Mouse (Mus musculus): Measurements from ENCODE around the gene Eps8l2. TPM values are rescaled to one million over a fixed set of nuclear protein-coding genes. Genes with fewer than 3 reads are reported as not detected.

Gene Eps8l2
- polyA plus RNA-seq, 1 experiment, result 25.4 TPM

DNA sequence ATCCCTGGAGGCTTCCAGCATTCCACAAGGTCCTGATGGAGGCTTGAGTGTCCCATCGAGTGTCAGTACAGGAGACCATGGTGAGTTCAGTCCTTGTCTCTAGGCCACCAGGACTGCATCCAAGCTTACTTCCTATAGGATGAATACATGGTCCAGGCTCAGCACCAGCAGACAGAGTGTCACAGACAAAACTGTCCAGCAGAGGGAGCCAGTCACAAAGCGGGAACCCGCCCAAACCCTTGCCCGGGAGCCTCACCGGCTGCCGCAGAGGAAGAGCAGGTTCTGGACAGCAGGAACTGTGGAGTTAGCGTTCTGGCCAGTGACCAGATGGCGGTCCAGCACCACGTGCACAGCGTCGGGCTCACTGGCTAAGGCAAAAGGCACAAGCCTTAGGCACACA lies 70.2 kb downstream of the Eps8l2 start:
- Histone ChIP-seq H3K27me3 (ENCODE audit: control insufficient read depth, insufficient read depth, low read length) (no peaks in the 10 kb centered on the region), H3K4me3 (ENCODE audit: control insufficient read depth, insufficient read depth, low read length) (no peak overlapping the region), H3K36me3 (ENCODE audit: control insufficient read depth, insufficient read depth, low read length) (peaks cover 4% of the 10 kb centered on the region; the same call in 1 of the 2 replicates), H3K27ac (ENCODE audit: control insufficient read depth, insufficient read depth, low read length) (no peak overlapping the region), H3K4me1 (replicated peaks; ENCODE audit: control insufficient read depth, insufficient read depth, low read length) (peaks cover 11% of the 10 kb centered on the region)
- 24% methylated on average over 11 of the region's 11 CpGs for WGBS
- DNase-seq, result peak; percentile 79
- TF ChIP-seq CTCF (IDR thresholded peaks at IDR 0.05; ENCODE audit: borderline replicate concordance, control insufficient read depth, extremely low read depth, insufficient read depth, low read length, poor library complexity), result peak; percentile 86
- TF ChIP-seq POLR2A (IDR thresholded peaks at IDR 0.05; ENCODE audit: control insufficient read depth, extremely low read depth, insufficient read depth, low read length, poor library complexity), result no peak

DNA sequence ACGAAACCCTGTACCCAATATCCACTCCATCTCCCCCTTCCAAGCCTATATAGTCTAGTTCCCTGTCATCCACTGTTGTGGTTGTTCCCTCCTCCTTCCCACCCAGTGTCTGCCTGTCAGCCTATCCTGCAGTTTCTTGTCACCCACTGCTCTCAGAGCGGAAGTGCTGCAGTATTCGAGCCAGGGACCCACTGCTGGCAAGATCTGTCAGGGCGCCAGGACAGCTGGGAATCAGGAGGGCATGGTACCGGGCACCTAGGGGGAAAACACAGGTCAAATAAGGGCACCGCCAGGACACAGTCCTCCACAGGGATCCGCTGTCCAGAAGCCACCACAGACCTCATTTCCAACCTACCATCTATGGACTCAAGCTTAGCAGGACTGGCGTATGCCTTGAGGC lies 72.0 kb downstream of the Eps8l2 start:
- TF ChIP-seq CTCF (IDR thresholded peaks at IDR 0.05; ENCODE audit: borderline replicate concordance, control insufficient read depth, extremely low read depth, insufficient read depth, low read length, poor library complexity), result no peak
- no peak for TF ChIP-seq POLR2A (IDR thresholded peaks at IDR 0.05; ENCODE audit: control insufficient read depth, extremely low read depth, insufficient read depth, low read length, poor library complexity)
- peaks cover 15% of the 10 kb centered on the region for H3K4me1 ChIP-seq (replicated peaks; ENCODE audit: control insufficient read depth, insufficient read depth, low read length)
- no peak overlapping the region for H3K4me3 ChIP-seq (ENCODE audit: control insufficient read depth, insufficient read depth, low read length)
- 97% methylated on average over 8 of the region's 8 CpGs for WGBS
- DNase-seq, result no peak
- H3K27ac ChIP-seq (ENCODE audit: control insufficient read depth, insufficient read depth, low read length), result no peak overlapping the region
- peaks cover 4% of the 10 kb centered on the region; the same call in 1 of the 2 replicates for H3K36me3 ChIP-seq (ENCODE audit: control insufficient read depth, insufficient read depth, low read length)
- H3K27me3 ChIP-seq (ENCODE audit: control insufficient read depth, insufficient read depth, low read length), result no peaks in the 10 kb centered on the region

GRCm38 (mm10) chr7:141411667-141412066 lies 73.0 kb downstream of the Eps8l2 start:
- Histone ChIP-seq H3K4me3 (ENCODE audit: control insufficient read depth, insufficient read depth, low read length) (no peak overlapping the region), H3K4me1 (replicated peaks; ENCODE audit: control insufficient read depth, insufficient read depth, low read length) (peaks cover 15% of the 10 kb centered on the region), H3K27ac (ENCODE audit: control insufficient read depth, insufficient read depth, low read length) (no peak overlapping the region), H3K27me3 (ENCODE audit: control insufficient read depth, insufficient read depth, low read length) (no peaks in the 10 kb centered on the region), H3K36me3 (ENCODE audit: control insufficient read depth, insufficient read depth, low read length) (peaks cover 4% of the 10 kb centered on the region; the same call in 1 of the 2 replicates)
- WGBS, result 96% methylated on average over 1 of the region's 1 CpGs
- DNase-seq, result no peak
- TF ChIP-seq CTCF (IDR thresholded peaks at IDR 0.05; ENCODE audit: borderline replicate concordance, control insufficient read depth, extremely low read depth, insufficient read depth, low read length, poor library complexity) (no peak), POLR2A (IDR thresholded peaks at IDR 0.05; ENCODE audit: control insufficient read depth, extremely low read depth, insufficient read depth, low read length, poor library complexity) (no peak)

Other genes starting within 250 kb of the Eps8l2 start
- 62.4 and 67.3 TPM in 2 replicates for gene Sigirr, start 238.3 kb upstream of the Eps8l2 start, polyA plus RNA-seq (2012; rRNA removed)
- 1.5 and 2.9 TPM in 2 replicates for gene Ano9, start 221.1 kb upstream of the Eps8l2 start, polyA plus RNA-seq (2012; rRNA removed)
- 29.9 and 33.8 TPM in 2 replicates for gene Ptdss2, start 216.5 kb upstream of the Eps8l2 start, polyA plus RNA-seq (2012; rRNA removed)
- 59.0 and 75.9 TPM in 2 replicates for gene Rnh1, start 166.0 kb upstream of the Eps8l2 start, polyA plus RNA-seq (2012; rRNA removed)
- gene Hras, start 144.9 kb upstream of the Eps8l2 start, polyA plus RNA-seq (2012; rRNA removed), result 65.6 and 77.9 TPM in 2 replicates
- 7.1 and 7.4 TPM in 2 replicates for gene Lrrc56, start 144.7 kb upstream of the Eps8l2 start, polyA plus RNA-seq (2012; rRNA removed)
- 4.6 and 5.5 TPM in 2 replicates for gene Lmntd2, start 124.8 kb upstream of the Eps8l2 start, polyA plus RNA-seq (2012; rRNA removed)
- 29.8 TPM in 2 replicates for gene Rassf7, start 123.0 kb upstream of the Eps8l2 start, polyA plus RNA-seq (2012; rRNA removed)
- gene Phrf1, start 110.1 kb upstream of the Eps8l2 start, polyA plus RNA-seq (2012; rRNA removed), result 64.1 and 80.2 TPM in 2 replicates
- gene Irf7, start 72.4 kb upstream of the Eps8l2 start, polyA plus RNA-seq (2012; rRNA removed), result 219 and 278 TPM in 2 replicates
- gene Cdhr5, start 62.1 kb upstream of the Eps8l2 start, polyA plus RNA-seq (2012; rRNA removed), result 2.2 and 2.7 TPM in 2 replicates
- 10.3 and 10.6 TPM in 2 replicates for gene Sct, start 59.7 kb upstream of the Eps8l2 start, polyA plus RNA-seq (2012; rRNA removed)
- 0.18 and 0.47 TPM in 2 replicates for gene Drd4, start 46.9 kb upstream of the Eps8l2 start, polyA plus RNA-seq (2012; rRNA removed)
- 34.9 and 40.2 TPM in 2 replicates for gene Deaf1, start 11.2 kb upstream of the Eps8l2 start, polyA plus RNA-seq (2012; rRNA removed)
- gene Tmem80, start 11.1 kb upstream of the Eps8l2 start, polyA plus RNA-seq (2012; rRNA removed), result 78.1 and 81.8 TPM in 2 replicates
- gene Taldo1, start 53.3 kb downstream of the Eps8l2 start, polyA plus RNA-seq (2012; rRNA removed), result 216 and 235 TPM in 2 replicates
- 98.1 and 104 TPM in 2 replicates for gene Gatd1, start 75.3 kb downstream of the Eps8l2 start, polyA plus RNA-seq (2012; rRNA removed)
- gene Cend1, start 90.6 kb downstream of the Eps8l2 start, polyA plus RNA-seq (2012; rRNA removed), result 0.43 and 0.63 TPM in 2 replicates
- 114 and 128 TPM in 2 replicates for gene Slc25a22, start 99.0 kb downstream of the Eps8l2 start, polyA plus RNA-seq (2012; rRNA removed)
- gene Pidd1, start 105.1 kb downstream of the Eps8l2 start, polyA plus RNA-seq (2012; rRNA removed), result 109 and 133 TPM in 2 replicates
- 674 and 750 TPM in 2 replicates for gene Rplp2, start 108.5 kb downstream of the Eps8l2 start, polyA plus RNA-seq (2012; rRNA removed)
- 256 and 296 TPM in 2 replicates for gene Pnpla2, start 116.3 kb downstream of the Eps8l2 start, polyA plus RNA-seq (2012; rRNA removed)
- gene Cracr2b, start 122.2 kb downstream of the Eps8l2 start, polyA plus RNA-seq (2012; rRNA removed), result 10.0 and 14.9 TPM in 2 replicates
- 132 and 186 TPM in 2 replicates for gene Cd151, start 128.5 kb downstream of the Eps8l2 start, polyA plus RNA-seq (2012; rRNA removed)
- 31.1 and 39.3 TPM in 2 replicates for gene Polr2l, start 136.3 kb downstream of the Eps8l2 start, polyA plus RNA-seq (2012; rRNA removed)
- 36.9 and 45.1 TPM in 2 replicates for gene Tspan4, start 136.4 kb downstream of the Eps8l2 start, polyA plus RNA-seq (2012; rRNA removed)
- 26.5 and 36.8 TPM in 2 replicates for gene Chid1, start 201.0 kb downstream of the Eps8l2 start, polyA plus RNA-seq (2012; rRNA removed)
- gene Ap2a2, start 223.3 kb downstream of the Eps8l2 start, polyA plus RNA-seq (2012; rRNA removed), result 40.9 and 45.7 TPM in 2 replicates